Mouse (Mus musculus) adrenal gland, adult 10 weeks (tissue): ENCODE data around the gene Amotl2. TPM values are rescaled to one million over a fixed set of nuclear protein-coding genes. Genes with fewer than 3 reads are reported as not detected.

Experiments
- polyA plus RNA-seq: library from polyadenylated mRNA; stranded (reverse); fragments of 350-450 nt; fragmentation: Illumina TruSeq; extraction: RNeasy Lipid Tissue Mini Kit (QIAGEN cat#74804); gene quantifications from one replicate; pipeline ENCODE4 v1.2.3, GENCODE M21; 2014; ENCODE audit warnings: low read depth, low replicate concordance

Gene Amotl2
- polyA plus RNA-seq, result 71.0 TPM

DNA sequence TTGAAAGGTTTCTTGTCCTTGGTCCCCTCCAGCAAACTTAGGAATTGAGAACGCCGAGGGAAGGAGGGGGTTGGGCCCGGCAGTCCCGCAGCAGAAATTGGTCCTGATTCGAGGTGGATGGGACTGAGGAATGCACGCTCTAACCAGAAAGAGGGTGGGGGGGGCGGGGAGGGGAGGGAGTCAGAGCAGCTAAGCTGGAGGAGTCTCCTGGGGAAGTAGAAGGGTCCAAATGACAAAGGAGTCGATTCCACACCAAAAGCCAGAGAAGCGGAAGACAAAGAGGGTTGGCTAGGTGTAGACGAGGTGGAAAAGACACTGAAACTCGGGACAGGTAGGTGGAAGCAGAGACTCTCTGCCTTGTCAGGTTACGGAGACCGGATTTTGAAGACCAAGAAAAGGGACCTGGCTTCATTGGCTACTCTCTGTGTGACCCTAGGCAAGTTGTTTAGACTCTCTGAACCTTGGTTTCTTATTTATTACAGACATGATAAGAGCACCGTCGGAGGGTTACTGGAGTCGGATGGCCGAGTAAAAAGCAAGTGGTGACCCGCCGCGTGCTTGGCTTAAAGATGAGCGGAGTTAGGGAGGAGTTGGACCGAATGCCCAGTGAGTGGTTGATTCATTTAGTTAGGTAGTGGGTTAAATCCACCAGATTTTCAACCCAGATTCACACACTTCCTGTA, at the start of gene Amotl2:
TSS of gene Amotl2 (plus strand) at position 192 of the 683 bp plus-strand sequence.

Other genes with a start within 250 kb of the Amotl2 start
- gene Ky, start 210.9 kb upstream of the Amotl2 start, polyA plus RNA-seq, result 0.23 TPM
- gene Anapc13, start 90.4 kb upstream of the Amotl2 start, polyA plus RNA-seq, result 10.8 TPM
- 43.0 TPM for gene Cep63, start 90.1 kb upstream of the Amotl2 start, polyA plus RNA-seq
- gene Ryk, start 118.2 kb downstream of the Amotl2 start, polyA plus RNA-seq, result 108 TPM